Mouse (Mus musculus): ENCODE data around the gene Ezr. TPM values are rescaled to one million over a fixed set of nuclear protein-coding genes. Genes with fewer than 3 reads are reported as not detected.

Ezr gene
- polyA plus RNA-seq, 1 experiment from 2014 or later: 46.9 TPM

- DNase-seq (ENCODE audit: low spot score) (no peak), ATAC-seq (replicated peaks; ENCODE audit: insufficient number of reproducible peaks, low FRiP score, low TSS enrichment, low read depth) (no peak)
- H3K9me3 ChIP-seq (replicated peaks; ENCODE audit: control insufficient read depth, low read length): no peaks in the 10 kb centered on the region
- H3K27me3 ChIP-seq (ENCODE audit: control insufficient read depth, insufficient read depth, low read length): no peaks in the 10 kb centered on the region
- peaks cover 2% of the 10 kb centered on the region; the same call in 1 of the 2 replicates for H3K4me1 ChIP-seq (ENCODE audit: control insufficient read depth, insufficient read depth, low read length)
- H3K9ac ChIP-seq (replicated peaks; ENCODE audit: low read length): no peak overlapping the region
- 84% methylated on average over 11 of the region's 11 CpGs for WGBS
- H3K27ac ChIP-seq (replicated peaks; ENCODE audit: low read depth, low read length): no peak overlapping the region
- no peaks in the 10 kb centered on the region; the same call in 1 of the 2 replicates for H3K36me3 ChIP-seq (replicated peaks; ENCODE audit: control insufficient read depth, insufficient read depth, low read depth, low read length)
- H3K4me2 ChIP-seq (ENCODE audit: low read depth, low read length): no peak overlapping the region
- H3K4me3 ChIP-seq (ENCODE audit: low read depth, low read length): no peak overlapping the region
These were observed 39.5 kb downstream of the Ezr start for GRCm38 (mm10) chr17:6743039-6743575.

DNA sequence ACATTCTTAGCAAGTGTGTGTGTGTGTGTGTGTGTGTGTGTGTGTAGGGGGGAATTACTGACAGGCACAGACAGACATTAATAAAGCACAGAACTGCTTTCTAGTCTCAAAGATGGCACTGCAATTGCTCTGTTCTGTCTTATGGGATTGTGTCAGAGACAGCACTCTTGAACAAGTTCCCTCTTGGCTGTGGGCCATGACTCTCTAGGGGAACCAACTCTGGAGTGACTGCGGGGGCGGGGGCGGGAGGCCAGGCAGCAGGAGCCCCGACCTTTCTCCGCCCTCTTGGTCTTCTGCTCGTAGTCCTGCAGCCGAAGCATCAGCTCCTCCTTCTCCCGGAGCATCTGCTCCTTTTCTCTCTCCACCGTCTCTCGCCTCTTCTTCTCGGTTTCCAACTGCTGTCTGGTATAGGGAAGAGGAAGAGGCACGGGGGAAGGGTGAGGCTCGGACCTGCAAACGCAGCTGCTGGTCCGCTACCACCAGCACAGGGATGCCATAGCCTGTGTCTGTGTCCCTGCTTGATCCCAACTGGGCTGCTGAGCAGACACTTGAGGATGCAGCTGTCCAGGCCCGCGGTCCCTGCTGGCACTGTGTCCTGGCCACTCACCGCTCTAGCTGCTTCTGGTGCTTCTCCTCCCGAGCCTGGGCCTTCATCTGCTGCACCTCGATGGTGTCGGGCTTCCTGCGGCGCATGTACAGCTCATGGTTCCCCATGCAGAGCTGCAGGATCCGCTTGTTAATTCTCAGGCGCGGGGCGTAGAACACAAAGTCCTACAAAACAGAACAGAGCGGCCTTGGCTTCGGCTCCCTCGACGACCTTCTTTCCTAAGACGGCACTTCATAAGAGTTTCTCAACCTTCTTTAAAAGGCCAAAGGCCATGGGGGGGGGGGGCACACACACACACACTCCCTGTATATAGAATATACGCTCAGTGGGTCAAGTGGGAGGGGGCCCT lies 40.2 kb downstream of the Ezr start:
- no peaks in the 10 kb centered on the region; the same call in 1 of the 2 replicates for H3K36me3 ChIP-seq (replicated peaks; ENCODE audit: control insufficient read depth, insufficient read depth, low read depth, low read length)
- no peaks in the 10 kb centered on the region; the same call in 1 of the 2 replicates for H3K4me1 ChIP-seq (ENCODE audit: control insufficient read depth, insufficient read depth, low read length)
- no peaks in the 10 kb centered on the region for H3K9me3 ChIP-seq (replicated peaks; ENCODE audit: control insufficient read depth, low read length)
- ATAC-seq (replicated peaks; ENCODE audit: insufficient number of reproducible peaks, low FRiP score, low TSS enrichment, low read depth) (no peak), DNase-seq (ENCODE audit: low spot score) (no peak)
- no peak overlapping the region for H3K27ac ChIP-seq (replicated peaks; ENCODE audit: low read depth, low read length)
- no peaks in the 10 kb centered on the region for H3K27me3 ChIP-seq (ENCODE audit: control insufficient read depth, insufficient read depth, low read length)
- no peak overlapping the region for H3K4me3 ChIP-seq (ENCODE audit: low read depth, low read length)
- WGBS: 73% methylated on average over 33 of the region's 33 CpGs
- no peak overlapping the region for H3K4me2 ChIP-seq (ENCODE audit: low read depth, low read length)
- no peak overlapping the region for H3K9ac ChIP-seq (replicated peaks; ENCODE audit: low read length)

GRCm38 (mm10) chr17:6741271-6741670 lies 41.3 kb downstream of the Ezr start:
- no peaks in the 10 kb centered on the region; the same call in 1 of the 2 replicates for H3K36me3 ChIP-seq (replicated peaks; ENCODE audit: control insufficient read depth, insufficient read depth, low read depth, low read length)
- H3K9me3 ChIP-seq (replicated peaks; ENCODE audit: control insufficient read depth, low read length): no peaks in the 10 kb centered on the region
- no peak overlapping the region for H3K4me2 ChIP-seq (ENCODE audit: low read depth, low read length)
- H3K27me3 ChIP-seq (ENCODE audit: control insufficient read depth, insufficient read depth, low read length): no peaks in the 10 kb centered on the region
- H3K4me1 ChIP-seq (ENCODE audit: control insufficient read depth, insufficient read depth, low read length): no peaks in the 10 kb centered on the region; the same call in none of the 2 replicates
- no peak overlapping the region for H3K9ac ChIP-seq (replicated peaks; ENCODE audit: low read length)
- no peak overlapping the region for H3K27ac ChIP-seq (replicated peaks; ENCODE audit: low read depth, low read length)
- no peak for ATAC-seq (replicated peaks; ENCODE audit: insufficient number of reproducible peaks, low FRiP score, low TSS enrichment, low read depth)
- no peak overlapping the region for H3K4me3 ChIP-seq (ENCODE audit: low read depth, low read length)
- no peak for DNase-seq (ENCODE audit: low spot score)
- WGBS: 86% methylated on average over 12 of the region's 12 CpGs

- no peaks in the 10 kb centered on the region; the same call in none of the 2 replicates for H3K4me1 ChIP-seq (ENCODE audit: control insufficient read depth, insufficient read depth, low read length)
- no peak overlapping the region for H3K4me3 ChIP-seq (ENCODE audit: low read depth, low read length)
- no peak for ATAC-seq (replicated peaks; ENCODE audit: insufficient number of reproducible peaks, low FRiP score, low TSS enrichment, low read depth)
- no peak for DNase-seq (ENCODE audit: low spot score)
- WGBS: 77% methylated on average over 19 of the region's 19 CpGs
- H3K9me3 ChIP-seq (replicated peaks; ENCODE audit: control insufficient read depth, low read length): no peaks in the 10 kb centered on the region
- no peaks in the 10 kb centered on the region for H3K27me3 ChIP-seq (ENCODE audit: control insufficient read depth, insufficient read depth, low read length)
- no peak overlapping the region for H3K4me2 ChIP-seq (ENCODE audit: low read depth, low read length)
- H3K36me3 ChIP-seq (replicated peaks; ENCODE audit: control insufficient read depth, insufficient read depth, low read depth, low read length): no peaks in the 10 kb centered on the region; the same call in 1 of the 2 replicates
- H3K27ac ChIP-seq (replicated peaks; ENCODE audit: low read depth, low read length): no peak overlapping the region
- no peak overlapping the region for H3K9ac ChIP-seq (replicated peaks; ENCODE audit: low read length)
These were observed 42.0 kb downstream of the Ezr start for GRCm38 (mm10) chr17:6740331-6741170.

DNA sequence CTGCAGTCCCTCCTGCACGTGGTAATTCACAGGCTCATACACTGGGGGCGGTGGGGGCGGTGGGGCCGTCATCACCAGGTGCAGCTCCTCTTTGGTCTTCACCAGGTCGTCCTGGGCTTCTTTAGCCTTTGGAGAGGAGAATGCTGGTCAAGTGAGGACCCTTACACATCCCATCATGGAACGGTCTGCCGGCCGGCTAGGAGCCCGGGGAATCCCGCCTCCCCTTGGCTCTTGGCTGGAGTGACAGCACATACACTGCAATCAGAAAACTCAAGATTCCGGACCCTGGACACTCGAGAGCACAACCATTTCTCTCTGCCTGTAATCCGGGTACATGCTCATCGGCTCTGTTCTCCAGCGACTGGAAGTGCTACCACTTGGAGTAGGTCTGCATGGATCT lies 42.8 kb downstream of the Ezr start:
- H3K9me3 ChIP-seq (replicated peaks; ENCODE audit: control insufficient read depth, low read length): no peaks in the 10 kb centered on the region
- H3K4me2 ChIP-seq (ENCODE audit: low read depth, low read length): no peak overlapping the region
- no peaks in the 10 kb centered on the region; the same call in none of the 2 replicates for H3K4me1 ChIP-seq (ENCODE audit: control insufficient read depth, insufficient read depth, low read length)
- no peak for DNase-seq (ENCODE audit: low spot score)
- H3K36me3 ChIP-seq (replicated peaks; ENCODE audit: control insufficient read depth, insufficient read depth, low read depth, low read length): no peaks in the 10 kb centered on the region; the same call in 1 of the 2 replicates
- WGBS: 87% methylated on average over 15 of the region's 15 CpGs
- no peak overlapping the region for H3K27ac ChIP-seq (replicated peaks; ENCODE audit: low read depth, low read length)
- no peaks in the 10 kb centered on the region for H3K27me3 ChIP-seq (ENCODE audit: control insufficient read depth, insufficient read depth, low read length)
- H3K9ac ChIP-seq (replicated peaks; ENCODE audit: low read length): no peak overlapping the region
- H3K4me3 ChIP-seq (ENCODE audit: low read depth, low read length): no peak overlapping the region
- no peak for ATAC-seq (replicated peaks; ENCODE audit: insufficient number of reproducible peaks, low FRiP score, low TSS enrichment, low read depth)

DNA sequence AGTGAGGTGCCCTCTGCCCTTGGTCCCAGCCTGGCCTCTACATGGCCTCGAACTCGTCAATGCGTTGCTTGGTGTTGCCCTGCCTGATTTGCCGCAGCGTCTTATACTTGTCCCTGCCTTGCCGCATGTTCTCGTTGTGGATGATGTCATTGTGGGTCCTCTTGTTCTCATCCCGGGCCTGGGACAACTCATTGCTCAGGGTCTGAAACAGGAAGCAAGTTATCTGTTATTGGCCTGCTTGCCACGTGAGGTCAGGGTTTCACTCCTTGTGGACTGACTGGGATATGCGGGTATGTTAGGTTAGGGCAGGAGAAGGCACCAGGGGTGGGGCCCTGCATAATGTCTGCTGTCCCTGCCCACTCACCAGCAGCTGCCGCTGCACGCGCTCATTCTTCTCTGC lies 43.3 kb downstream of the Ezr start:
- DNase-seq (ENCODE audit: low spot score): no peak
- Histone ChIP-seq H3K36me3 (replicated peaks; ENCODE audit: control insufficient read depth, insufficient read depth, low read depth, low read length) (no peaks in the 10 kb centered on the region; the same call in 1 of the 2 replicates), H3K9me3 (replicated peaks; ENCODE audit: control insufficient read depth, low read length) (no peaks in the 10 kb centered on the region), H3K9ac (replicated peaks; ENCODE audit: low read length) (no peak overlapping the region), H3K4me2 (ENCODE audit: low read depth, low read length) (no peak overlapping the region), H3K4me1 (ENCODE audit: control insufficient read depth, insufficient read depth, low read length) (no peaks in the 10 kb centered on the region; the same call in none of the 2 replicates), H3K27ac (replicated peaks; ENCODE audit: low read depth, low read length) (no peak overlapping the region), H3K4me3 (ENCODE audit: low read depth, low read length) (no peak overlapping the region), H3K27me3 (ENCODE audit: control insufficient read depth, insufficient read depth, low read length) (no peaks in the 10 kb centered on the region)
- 91% methylated on average over 13 of the region's 13 CpGs for WGBS
- ATAC-seq (replicated peaks; ENCODE audit: insufficient number of reproducible peaks, low FRiP score, low TSS enrichment, low read depth): no peak

DNA sequence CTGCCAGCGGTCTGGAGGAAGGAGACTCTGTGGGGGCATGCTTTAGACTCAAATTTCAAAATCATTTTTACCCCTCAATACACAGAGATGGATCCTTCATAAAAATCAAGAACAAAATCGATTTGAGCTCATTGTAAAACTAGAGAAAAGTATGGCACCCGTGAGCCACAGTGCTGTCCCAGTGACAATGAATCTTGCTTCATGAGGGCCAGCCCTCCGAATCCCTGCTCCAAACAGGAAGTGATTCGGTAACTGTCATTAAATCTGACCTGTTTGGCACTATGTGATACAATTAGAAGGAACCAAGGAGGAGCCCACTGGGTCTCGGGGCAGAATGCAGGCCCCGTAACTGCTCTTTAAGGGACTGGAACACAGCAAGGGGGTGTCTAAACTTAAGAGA lies 43.7 kb downstream of the Ezr start:
- Histone ChIP-seq H3K9ac (replicated peaks; ENCODE audit: low read length) (no peak overlapping the region), H3K9me3 (replicated peaks; ENCODE audit: control insufficient read depth, low read length) (no peaks in the 10 kb centered on the region), H3K27ac (replicated peaks; ENCODE audit: low read depth, low read length) (no peak overlapping the region), H3K36me3 (replicated peaks; ENCODE audit: control insufficient read depth, insufficient read depth, low read depth, low read length) (no peaks in the 10 kb centered on the region; the same call in 1 of the 2 replicates), H3K4me3 (ENCODE audit: low read depth, low read length) (no peak overlapping the region), H3K4me1 (ENCODE audit: control insufficient read depth, insufficient read depth, low read length) (no peaks in the 10 kb centered on the region; the same call in none of the 2 replicates), H3K4me2 (ENCODE audit: low read depth, low read length) (no peak overlapping the region), H3K27me3 (ENCODE audit: control insufficient read depth, insufficient read depth, low read length) (no peaks in the 10 kb centered on the region)
- WGBS: 76% methylated on average over 7 of the region's 7 CpGs
- no peak for ATAC-seq (replicated peaks; ENCODE audit: insufficient number of reproducible peaks, low FRiP score, low TSS enrichment, low read depth)
- no peak for DNase-seq (ENCODE audit: low spot score)

All from embryonic facial prominence, embryonic 11.5 days (tissue).